Mouse (Mus musculus) Patski (cell line): ENCODE results near the gene Gm49333. TPM values are rescaled to one million over a fixed set of nuclear protein-coding genes. Genes with fewer than 3 reads are reported as not detected.
A peak's percentile ranks its signal among the peaks of the same experiment; 100 is the strongest.

Experiments used
- ATAC-seq: fragments of 100-300 bp; one replicate; pipeline ENCODE4 v1.8.0; 2021
- CTCF ChIA-PET: fragments of 350-600 bp; sonication (Branson Sonifier 250); formaldehyde crosslinking; loops from one replicate; lab custom pipeline; 2022; ENCODE audit warnings: inconsistent platforms; lab: Charles Lee
- POLR2A ChIA-PET: fragments of 350-600 bp; sonication (Branson Sonifier 250); formaldehyde crosslinking; loops from one replicate; lab custom pipeline; 2022; ENCODE audit warnings: antibody characterized with exemption, inconsistent platforms; lab: Charles Lee
- DNase-seq: peaks from one replicate; pipeline ENCODE4 v3.0.0-alpha.2; 2011; ENCODE audit warnings: low read depth, low spot score
- H3K27me3 ChIP-seq: fragments of 371-371 bp; one replicate; pipeline ENCODE4 v1.5.1; 2021
- CTCF ChIP-seq: fragments of 100-300 bp; IDR thresholded peaks from one replicate; pipeline ENCODE4 v1.5.1; 2021
- in situ Hi-C: fragments of 300-500 bp; cut with MboI; formaldehyde crosslinking; loops from 3 replicates; pipeline ENCODE4 v1.11.1; 2018; ENCODE audit warnings: low pct_unique_long_range_greater_than_20kb, mixed read lengths
- polyA plus RNA-seq: library from polyadenylated mRNA; unstranded; gene quantifications from one replicate; pipeline ENCODE4 v1.2.3, GENCODE M21; 2021

Gm49333 gene
- 0.03 TPM for polyA plus RNA-seq

DNA sequence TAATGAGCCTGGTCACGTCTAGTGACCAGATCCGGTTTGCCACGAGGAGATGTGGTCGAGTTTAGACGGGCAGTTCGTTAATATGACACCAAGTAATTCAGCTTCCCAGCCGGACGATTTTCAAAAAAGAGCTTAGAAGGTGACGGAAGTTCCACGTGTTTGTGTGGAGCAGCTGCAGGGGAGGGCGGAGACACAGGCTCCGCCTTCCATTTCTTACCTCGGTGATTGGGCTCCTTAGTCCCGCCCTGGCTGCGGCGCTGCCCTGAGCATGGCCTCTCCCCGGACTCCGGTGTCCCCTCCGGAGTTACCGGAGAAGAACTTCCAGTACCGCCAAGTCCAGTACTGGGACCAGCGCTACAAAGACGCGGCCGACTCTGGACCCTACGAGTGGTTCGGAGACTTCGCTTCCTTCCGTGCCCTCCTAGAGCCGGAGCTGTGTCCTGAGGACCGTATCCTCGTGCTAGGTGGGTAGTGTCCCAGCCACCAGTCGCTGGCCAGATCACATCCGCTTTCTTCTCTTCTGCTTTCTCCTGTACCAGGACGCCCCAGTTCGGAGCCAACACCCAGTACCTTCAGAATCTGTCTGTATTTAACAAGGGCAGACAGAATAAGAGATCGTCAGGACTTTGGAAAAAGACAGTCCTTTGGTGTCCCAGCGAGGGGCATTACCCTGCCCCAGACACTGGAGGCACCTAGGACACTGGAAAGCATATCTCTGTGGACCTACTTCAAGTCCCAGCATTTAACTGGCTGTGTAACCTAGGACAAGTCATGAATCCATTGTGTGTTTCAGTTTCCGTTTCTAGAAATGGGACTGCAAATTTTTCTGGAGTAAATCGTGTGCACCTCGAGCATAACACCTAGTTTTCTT, at the start of gene Gm49333, which contains the start of the genes Eef1akmt4 and Alg3:
Gene Gm49333, plus strand, starts transcription at position 254 of the 871 bp plus-strand sequence.
Gene Eef1akmt4, plus strand, starts transcription at position 237 of the 871 bp plus-strand sequence.
Gene Alg3, minus strand, starts transcription at position 379 of the 871 bp plus-strand sequence.
- peak; percentile 68 for DNase-seq
- H3K27me3 ChIP-seq = no peaks in the 10 kb centered on the region
- in situ Hi-C loops = loop anchor here (5.0 kb wide), 1 partner anchor 64 kb away; the partner anchor contains the start of gene Abcf3
- ChIA-PET CTCF (interaction anchor here (0.9 to 1.2 kb wide), 5 partner anchors 9 to 114 kb away, joined by 3 to 5 read pairs (median 3); partner anchors contain the start of gene Camk2n2), POLR2A (interaction anchor here (0.7 to 1.5 kb wide), 4 partner anchors 9 to 74 kb away, joined by 3 to 4 read pairs (median 4); no protein-coding TSS in a partner anchor)
- ATAC-seq = peak; percentile 98
- no peak for TF ChIP-seq CTCF

DNA sequence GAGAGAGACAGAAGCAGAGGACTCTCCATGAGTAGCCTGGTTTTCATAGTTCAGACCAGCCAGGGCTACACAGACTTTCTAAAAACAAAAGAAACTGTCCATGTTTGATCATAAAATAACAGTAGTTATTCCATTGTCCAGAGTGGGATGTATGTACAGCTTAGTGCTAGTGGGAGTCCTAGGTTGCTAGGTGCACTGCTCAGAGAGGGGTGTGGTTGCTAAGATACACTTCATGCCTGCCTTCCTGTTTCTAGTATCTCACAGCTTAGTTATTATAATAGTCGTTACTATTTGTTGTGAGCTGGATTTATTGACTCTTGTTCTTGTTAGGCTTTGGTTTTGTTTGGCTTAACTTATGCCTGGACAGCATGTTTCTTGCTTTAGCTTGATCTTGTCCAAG, 46.3 kb upstream of the Gm49333 start:
- CTCF ChIA-PET = no interaction called here
- POLR2A ChIA-PET = no interaction called here
- in situ Hi-C loops = loop anchor here (5.0 kb wide), 1 partner anchor 37 kb away; no protein-coding TSS in a partner anchor

DNA sequence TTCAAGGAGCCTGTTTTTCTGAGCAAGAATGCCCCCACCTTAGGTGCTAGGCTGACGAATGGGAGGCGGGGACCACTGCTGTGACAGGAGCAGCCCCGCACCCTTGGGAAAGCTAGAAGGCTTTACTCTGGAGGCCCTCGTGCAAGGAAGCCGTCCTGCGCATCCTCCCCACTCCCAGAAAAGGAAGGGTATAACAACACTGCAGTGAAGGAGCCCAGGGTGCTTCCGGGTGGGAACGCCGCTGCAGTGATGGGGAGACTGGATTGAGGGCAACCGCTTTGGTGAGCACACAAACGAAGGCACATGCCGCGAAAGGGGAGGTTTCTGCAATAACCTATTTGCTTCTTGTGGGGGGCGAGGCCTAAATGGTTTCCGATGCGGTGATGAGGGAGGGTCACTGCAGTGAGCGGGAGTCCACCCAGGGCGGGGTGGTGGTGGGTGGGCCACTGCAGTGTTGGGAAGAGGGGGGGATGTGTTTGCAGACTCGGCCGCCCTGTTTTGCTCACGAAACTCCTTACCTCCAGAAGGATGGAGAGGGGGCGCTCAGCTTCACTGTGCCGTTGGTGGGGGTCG, 22.0 kb upstream of the Gm49333 start, which contains the start of gene Vwa5b2:
Gene Vwa5b2, plus strand, starts transcription at position 106 of the 573 bp plus-strand sequence.
- POLR2A ChIA-PET = no interaction called here
- no peak for TF ChIP-seq CTCF
- in situ Hi-C loops = no loop called here
- DNase-seq (no peak), ATAC-seq (no peak)
- peaks cover 66% of the 10 kb centered on the region for H3K27me3 ChIP-seq
- CTCF ChIA-PET = no interaction called here

More for the DNA sequence above, 46.3 kb upstream of the Gm49333 start:
- no peak for TF ChIP-seq CTCF
- ATAC-seq = no peak
- no peak for DNase-seq
- H3K27me3 ChIP-seq = peaks cover 3% of the 10 kb centered on the region

DNA sequence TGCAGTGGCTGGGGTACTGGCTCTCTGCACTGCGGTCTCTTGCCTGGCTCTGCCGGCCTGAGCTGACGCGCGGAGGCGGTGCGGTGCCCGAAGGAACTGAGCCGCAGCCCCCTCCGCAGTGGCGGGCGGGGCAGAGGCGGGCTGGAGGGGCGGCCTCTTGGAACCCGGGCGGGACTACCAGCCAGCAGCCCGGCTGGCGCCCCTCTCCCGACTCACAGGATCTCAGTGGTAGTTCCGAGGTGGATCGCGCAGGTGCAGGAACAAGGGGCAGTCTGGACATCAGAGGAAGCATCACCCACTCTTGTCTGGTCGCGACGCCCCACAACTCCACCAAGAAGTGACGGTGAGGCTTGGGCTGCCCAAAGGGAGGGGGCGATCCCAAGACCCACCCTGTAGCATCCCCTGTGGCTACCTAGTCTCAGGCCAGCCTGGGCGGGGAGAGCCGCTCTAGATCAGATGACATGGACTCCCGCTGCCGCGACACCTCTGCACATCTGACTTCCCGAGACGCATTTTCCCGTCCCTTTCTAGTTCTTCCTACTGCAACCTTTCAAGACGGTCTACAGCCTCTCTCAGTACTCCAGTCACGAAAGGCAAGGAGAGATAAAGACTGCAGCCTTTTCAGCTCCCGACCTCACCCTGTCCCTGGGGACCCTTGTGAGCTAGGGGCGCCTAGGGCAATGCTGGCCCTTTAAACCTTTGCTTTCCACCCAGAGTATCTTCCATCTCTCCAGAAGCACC, 21.3 kb upstream of the Gm49333 start:
- in situ Hi-C loops = no loop called here
- no peak for TF ChIP-seq CTCF
- DNase-seq (no peak), ATAC-seq (peak; percentile 60)
- CTCF ChIA-PET = no interaction called here
- POLR2A ChIA-PET = interaction anchor here (0.6 kb wide), 1 partner anchor 28 kb away, joined by 3 read pairs; no protein-coding TSS in a partner anchor
- H3K27me3 ChIP-seq = peaks cover 62% of the 10 kb centered on the region

DNA sequence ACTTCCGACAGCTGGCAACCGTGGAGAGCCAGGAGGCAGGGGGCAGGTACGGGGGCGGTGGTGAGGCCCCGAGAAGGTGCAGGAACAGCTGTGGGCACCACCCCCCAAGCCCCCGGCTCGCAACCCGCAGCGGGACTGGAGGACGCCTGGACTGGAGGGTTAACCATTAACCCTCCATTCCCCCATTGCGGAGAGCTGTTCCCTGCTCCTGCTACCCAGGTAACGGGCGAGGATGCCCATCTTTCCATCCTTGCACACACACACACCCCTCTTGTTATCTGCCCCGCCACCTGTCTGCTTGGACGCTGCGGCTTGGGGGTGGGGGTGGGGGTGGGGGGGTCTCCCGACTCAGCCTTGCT, 20.8 kb upstream of the Gm49333 start:
- ChIA-PET POLR2A (interaction anchor here (0.6 kb wide), 1 partner anchor 28 kb away, joined by 3 read pairs; no protein-coding TSS in a partner anchor), CTCF (no interaction called here)
- in situ Hi-C loops = no loop called here
- TF ChIP-seq CTCF = no peak
- peaks cover 59% of the 10 kb centered on the region for H3K27me3 ChIP-seq
- DNase-seq (no peak), ATAC-seq (no peak)

DNA sequence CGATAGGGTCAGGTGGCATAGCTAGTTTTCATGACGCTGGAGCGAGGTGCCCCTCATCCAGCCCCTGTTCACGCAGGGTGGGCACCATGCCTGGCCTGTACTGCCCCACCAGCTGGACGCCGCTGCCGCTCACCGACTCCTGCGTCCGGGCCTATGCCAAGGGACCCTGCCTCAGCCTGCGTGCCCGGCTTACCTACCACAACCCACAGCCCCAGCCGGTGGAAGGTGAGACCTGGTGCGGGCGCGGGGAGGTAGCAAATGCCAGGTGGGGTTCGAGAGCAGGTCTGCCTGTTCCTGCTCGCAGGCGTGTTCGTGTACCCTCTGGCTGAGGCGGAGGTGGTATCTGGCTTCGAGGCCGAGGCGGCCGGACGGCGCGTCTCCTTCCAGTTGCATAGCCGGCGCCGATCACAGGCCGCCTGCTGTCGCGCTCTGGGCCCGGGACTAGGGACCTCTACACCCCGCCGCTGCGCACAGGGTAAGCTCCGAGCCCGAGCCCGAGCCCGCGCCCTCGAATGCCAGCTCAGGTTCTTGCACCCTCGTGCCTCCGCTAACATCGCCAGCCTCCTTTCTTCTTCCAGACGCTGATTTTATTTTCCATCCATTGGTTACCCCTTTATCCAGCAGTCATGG, 20.2 kb upstream of the Gm49333 start:
- CTCF ChIA-PET = no interaction called here
- ATAC-seq (no peak), DNase-seq (no peak)
- H3K27me3 ChIP-seq = peaks cover 60% of the 10 kb centered on the region
- POLR2A ChIA-PET = interaction anchor here (0.6 to 1.0 kb wide), 2 partner anchors 9 to 29 kb away, joined by 3 read pairs; no protein-coding TSS in a partner anchor
- no peak for TF ChIP-seq CTCF
- in situ Hi-C loops = no loop called here

DNA sequence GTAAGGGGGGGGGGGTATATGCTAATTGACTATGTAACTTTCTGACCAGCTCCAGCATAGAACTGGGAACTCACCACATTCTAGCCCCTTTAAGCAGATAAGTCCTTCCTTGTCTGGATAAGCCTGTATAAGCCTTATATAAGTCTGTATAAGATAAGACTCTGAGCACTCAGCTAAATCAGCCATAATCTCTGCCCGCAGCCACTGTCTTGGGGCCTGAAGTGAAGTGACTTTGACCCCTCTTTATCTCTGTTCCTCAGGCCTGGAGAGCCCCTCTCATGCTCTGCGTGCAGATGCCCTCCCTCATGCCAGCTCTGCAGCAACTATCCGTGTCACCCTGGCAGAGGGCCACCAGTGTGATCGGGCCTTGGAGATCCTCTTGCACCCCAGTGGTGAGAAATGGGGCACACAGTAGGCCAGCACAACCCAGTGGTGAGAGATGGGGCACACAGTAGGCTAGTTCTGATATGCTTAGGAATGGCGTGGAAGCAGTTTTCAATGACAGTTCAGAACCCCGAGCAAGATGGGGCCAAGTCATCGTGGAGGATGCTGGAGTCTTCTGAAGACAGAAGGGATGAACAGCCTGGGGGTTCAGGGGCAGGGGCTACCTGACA, 16.2 kb upstream of the Gm49333 start:
- TF ChIP-seq CTCF = no peak
- DNase-seq = no peak
- peaks cover 39% of the 10 kb centered on the region for H3K27me3 ChIP-seq
- in situ Hi-C loops = no loop called here
- ATAC-seq = no peak
- CTCF ChIA-PET = no interaction called here
- POLR2A ChIA-PET = no interaction called here

DNA sequence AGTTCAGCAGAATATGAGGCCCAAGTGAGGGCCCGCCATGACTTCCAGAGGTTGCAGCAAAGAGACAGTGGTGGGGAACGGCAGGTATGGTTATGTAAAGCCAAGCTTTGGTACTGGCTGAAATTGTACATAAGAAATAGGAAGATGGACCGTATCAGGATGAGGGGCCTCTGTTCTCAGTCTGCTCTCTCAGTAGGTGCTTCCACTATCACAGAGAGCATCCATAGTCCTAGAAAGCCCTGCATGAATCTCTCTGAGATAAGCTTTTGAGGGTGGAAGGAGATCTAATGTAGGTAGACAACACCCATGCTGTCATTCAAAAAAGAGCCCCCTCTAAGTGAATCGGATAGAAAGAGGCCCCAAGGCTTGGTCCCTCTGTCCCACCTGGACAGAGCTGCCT, 15.7 kb upstream of the Gm49333 start:
- CTCF ChIA-PET = no interaction called here
- ATAC-seq (no peak), DNase-seq (no peak)
- TF ChIP-seq CTCF = no peak
- POLR2A ChIA-PET = no interaction called here
- H3K27me3 ChIP-seq = peaks cover 33% of the 10 kb centered on the region
- in situ Hi-C loops = no loop called here

DNA sequence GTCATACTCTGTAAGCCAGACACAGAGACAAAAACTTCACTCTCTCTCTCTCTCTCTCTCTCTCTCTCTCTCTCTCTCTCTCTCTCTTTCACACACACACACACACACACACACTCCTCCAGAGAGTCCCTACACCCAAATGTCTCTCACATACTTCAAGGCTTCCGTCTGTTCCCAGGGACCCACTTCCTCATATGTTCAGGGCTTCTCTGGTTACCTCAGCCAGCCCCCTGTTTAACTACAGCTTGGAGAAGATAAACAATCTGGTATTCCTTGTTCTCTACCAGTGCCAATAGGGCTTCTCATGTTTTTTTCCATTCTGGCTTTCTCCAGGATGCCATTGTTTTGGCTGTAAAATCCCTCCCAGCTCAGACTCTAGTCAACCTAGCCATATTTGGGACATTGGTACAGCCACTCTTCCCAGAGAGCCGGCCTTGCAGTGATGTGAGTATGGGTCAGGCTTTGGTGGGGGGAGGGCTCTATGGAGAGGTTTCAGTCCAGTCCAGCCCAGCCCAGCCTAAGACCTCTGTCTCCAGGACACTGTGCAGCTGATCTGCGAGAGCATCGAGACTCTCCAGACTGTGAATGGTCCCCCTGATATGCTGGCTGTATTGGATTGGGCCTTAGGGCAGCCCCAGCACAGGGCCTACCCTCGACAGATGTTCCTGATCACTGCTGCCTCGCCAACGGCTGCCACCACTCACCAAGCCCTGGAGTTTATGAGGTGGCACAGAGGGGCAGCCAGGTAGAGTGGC, 14.5 kb upstream of the Gm49333 start:
- peaks cover 23% of the 10 kb centered on the region for H3K27me3 ChIP-seq
- ChIA-PET CTCF (no interaction called here), POLR2A (interaction anchor here (0.6 kb wide), 1 partner anchor 14 kb away, joined by 3 read pairs; no protein-coding TSS in a partner anchor)
- in situ Hi-C loops = no loop called here
- ATAC-seq (no peak), DNase-seq (no peak)
- TF ChIP-seq CTCF = no peak
